Mouse (Mus musculus): ENCODE measurements around the gene Rrp15.

The Rrp15 gene

DNA sequence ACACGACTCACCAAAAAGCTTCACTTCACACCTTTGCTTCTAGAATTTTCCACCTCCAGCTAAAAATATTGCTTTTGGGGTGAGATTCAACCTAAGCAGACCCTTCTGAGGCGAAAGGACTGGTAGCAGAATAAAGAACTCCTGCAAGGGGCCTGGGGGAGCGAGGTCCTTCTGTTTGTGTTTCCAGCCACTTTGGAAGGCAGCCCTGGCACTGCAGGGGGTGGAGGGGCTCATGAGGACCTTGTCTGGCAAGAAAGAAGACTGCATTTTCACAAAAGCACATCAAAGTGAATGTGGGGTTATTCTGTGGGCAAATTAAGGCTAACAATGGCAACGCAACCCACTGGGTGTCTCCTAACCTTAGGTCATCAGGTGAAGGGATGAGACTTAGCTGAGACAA, 76.0 kb downstream of the Rrp15 start:
- no peak for DNase-seq (ENCODE audit: low spot score)

Data from retina, embryonic 14.5 days (tissue).